Comparison of ENCODE assay signal across 9 mouse cellular contexts in the genomic region with DNA sequence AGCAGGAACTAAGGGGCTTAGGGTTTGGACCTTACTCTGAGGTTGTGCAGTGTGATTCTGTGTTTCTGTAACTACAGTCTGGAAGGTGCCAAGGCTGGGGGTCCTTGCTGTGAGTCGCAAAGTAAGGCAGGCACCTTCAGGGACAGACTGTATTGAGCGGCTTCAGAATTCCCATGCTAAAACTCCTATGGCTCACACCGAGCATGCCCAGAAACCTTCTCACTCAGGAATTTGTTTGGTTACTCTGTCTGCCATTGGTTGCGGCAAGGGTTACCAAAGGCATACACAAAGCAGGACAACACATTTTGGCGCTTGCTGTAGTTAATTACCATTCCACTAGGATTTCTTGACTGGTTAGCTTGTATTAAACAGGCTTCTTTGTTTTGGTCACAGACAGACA. TPM values are rescaled to one million over a fixed set of nuclear protein-coding genes. Genes with fewer than 3 reads are reported as not detected.
DNase-seq lines count a peak whose midpoint lies in the region; ATAC-seq and TF ChIP-seq lines count a peak whose summit lies in the region.
"Had no signal": no experiment of that assay in that cellular context is flagged by ENCODE, and none has a peak within 500 bp of the region (broad histone marks: within the 10 kb centered on the region; RNA-seq: fewer than 3 reads in every experiment).

No protein-coding gene starts in this region.

- peak overlapping the region; percentile 86 for H3K9ac ChIP-seq in heart, embryonic 11.5 days (ENCODE audit: low read depth, low read length)
- peak overlapping the region; percentile 95 for H3K9ac ChIP-seq in MEL (ENCODE audit: control insufficient read depth, low read depth, low read length, poor library complexity, severe bottlenecking)

- TF ChIP-seq CTCF in MEL (IDR thresholded peaks at IDR 0.05 in 2 of 3, conservative IDR thresholded peaks at IDR 0.05 in 1 of 3; ENCODE audit: control insufficient read depth in 1 of 3, insufficient read depth in 1 of 3, low read depth in 2 of 3, low read length in 3 of 3, poor library complexity in 1 of 3, severe bottlenecking in 1 of 3), result no peak

- WGBS in heart, embryonic 11.5 days (ENCODE audit: insufficient replicate concordance), result 17% methylated on average over 5 of the region's 5 CpGs
- WGBS in hindbrain, embryonic 10.5 days, result 12% methylated on average over 5 of the region's 5 CpGs
- 15% methylated on average over 5 of the region's 5 CpGs for WGBS in midbrain, embryonic 10.5 days

- ATAC-seq in heart, embryonic 11.5 days (replicated peaks; ENCODE audit: insufficient number of reproducible peaks, low FRiP score, low TSS enrichment), result no peak
- ATAC-seq: Patski had no signal

- no peak for TF ChIP-seq POLR2A in MEL (IDR thresholded peaks at IDR 0.05; ENCODE audit: control insufficient read depth in 1 of 2, insufficient read depth in 1 of 2, low read depth in 1 of 2, low read length in 2 of 2, poor library complexity in 1 of 2)

- H3K27me3 ChIP-seq in heart, embryonic 11.5 days (ENCODE audit: control insufficient read depth, insufficient read depth, low read length), result no peaks in the 10 kb centered on the region
- H3K27me3 ChIP-seq in MEL (ENCODE audit: control insufficient read depth in 1 of 2, insufficient read depth in 2 of 2, low read length in 2 of 2), result no peaks in the 10 kb centered on the region
- no peaks in the 10 kb centered on the region for H3K27me3 ChIP-seq in hindbrain, embryonic 10.5 days (ENCODE audit: insufficient read depth, poor library complexity, severe bottlenecking)
- no peaks in the 10 kb centered on the region for H3K27me3 ChIP-seq in midbrain, embryonic 10.5 days (ENCODE audit: low read depth, poor library complexity, severe bottlenecking)
- H3K27me3 ChIP-seq: Patski had no signal

- H3K4me1 ChIP-seq in heart, embryonic 11.5 days (ENCODE audit: control insufficient read depth, insufficient read depth, low read length), result peaks cover 62% of the 10 kb centered on the region
- peaks cover 23 to 60% of the 10 kb centered on the region in 2 experiments for H3K4me1 ChIP-seq in MEL (ENCODE audit: control insufficient read depth in 1 of 2, insufficient read depth in 2 of 2, low read length in 2 of 2)
- H3K4me1 ChIP-seq in hindbrain, embryonic 10.5 days (replicated peaks), result peaks cover 64% of the 10 kb centered on the region
- H3K4me1 ChIP-seq in midbrain, embryonic 10.5 days, result peaks cover 54% of the 10 kb centered on the region

- peak overlapping the region; percentile 81 for H3K4me2 ChIP-seq in heart, embryonic 11.5 days

- TF ChIP-seq EP300 in MEL (IDR thresholded peaks at IDR 0.05; ENCODE audit: low read depth in 1 of 2, low read length in 2 of 2), result no peak

- H3K79me2 ChIP-seq in MEL (ENCODE audit: control insufficient read depth, insufficient read depth, low read length, poor library complexity), result peaks cover 24% of the 10 kb centered on the region

- no peak for TF ChIP-seq RAD21 in MEL (IDR thresholded peaks at IDR 0.05; ENCODE audit: low read depth, low read length)

- H3K27ac ChIP-seq in heart, embryonic 11.5 days (ENCODE audit: low read depth, low read length), result peak overlapping the region; percentile 89
- peak overlapping the region; percentile 25 for H3K27ac ChIP-seq in MEL (ENCODE audit: control insufficient read depth, low read depth, low read length)
- H3K27ac ChIP-seq in hindbrain, embryonic 10.5 days, result peak overlapping the region; percentile 95
- H3K27ac ChIP-seq in midbrain, embryonic 10.5 days (replicated peaks), result peak overlapping the region; percentile 97

- no peak for DNase-seq in heart, postnatal 4 days
- DNase-seq in MEL (ENCODE audit: low read depth, low spot score), result no peak
- DNase-seq in hindbrain, embryonic 10.5 days (ENCODE audit: low spot score), result no peak
- DNase-seq in midbrain, embryonic 10.5 days (ENCODE audit: low spot score), result no peak
- DNase-seq in right cerebral cortex, postnatal 14 days, result no peak
- DNase-seq in urinary bladder, postnatal 14 days (ENCODE audit: low spot score), result no peak
- DNase-seq in layer of hippocampus, adult 9-11 months, result no peak

- H3K4me3 ChIP-seq in heart, embryonic 11.5 days (ENCODE audit: low read depth, low read length), result peak overlapping the region; percentile 65
- H3K4me3 ChIP-seq in MEL (ENCODE audit: control insufficient read depth in 1 of 2, insufficient read depth in 1 of 2, low read depth in 2 of 2, low read length in 2 of 2), result peak overlapping the region; percentile 41 to 80
- peak overlapping the region; percentile 73 for H3K4me3 ChIP-seq in hindbrain, embryonic 10.5 days
- peak overlapping the region; percentile 81 for H3K4me3 ChIP-seq in midbrain, embryonic 10.5 days

- H3K36me3 ChIP-seq in heart, embryonic 11.5 days (ENCODE audit: control insufficient read depth, insufficient read depth, low read length), result peaks cover 11% of the 10 kb centered on the region
- peaks cover 0 to 43% of the 10 kb centered on the region in 2 experiments; a peak in 2 of 4 replicates for H3K36me3 ChIP-seq in MEL (ENCODE audit: control insufficient read depth in 1 of 2, insufficient read depth in 2 of 2, low read length in 2 of 2)
- peaks cover 30% of the 10 kb centered on the region for H3K36me3 ChIP-seq in hindbrain, embryonic 10.5 days
- peaks cover 31% of the 10 kb centered on the region for H3K36me3 ChIP-seq in midbrain, embryonic 10.5 days

- no peaks in the 10 kb centered on the region for H3K9me3 ChIP-seq in heart, embryonic 11.5 days (replicated peaks; ENCODE audit: control insufficient read depth, low read length)
- H3K9me3 ChIP-seq in MEL (replicated peaks; ENCODE audit: insufficient read depth, low read length), result no peaks in the 10 kb centered on the region
- no peaks in the 10 kb centered on the region for H3K9me3 ChIP-seq in hindbrain, embryonic 10.5 days
- no peaks in the 10 kb centered on the region for H3K9me3 ChIP-seq in midbrain, embryonic 10.5 days (replicated peaks)

TF ChIP-seq in MEL, 35 proteins besides CTCF, POLR2A, EP300 and RAD21 (continues in another document):
- TF ChIP-seq CHD2 (IDR thresholded peaks at IDR 0.05; ENCODE audit: low read length), result no peak
- TF ChIP-seq SMC3 (IDR thresholded peaks at IDR 0.05; ENCODE audit: low read depth, low read length), result no peak
- TF ChIP-seq POLR2AphosphoS2 (IDR thresholded peaks at IDR 0.05; ENCODE audit: low read length), result no peak
- TF ChIP-seq GABPA (IDR thresholded peaks at IDR 0.05; ENCODE audit: low read depth, low read length), result no peak
- no peak for TF ChIP-seq MXI1 (IDR thresholded peaks at IDR 0.05; ENCODE audit: low read depth, low read length)
- no peak for TF ChIP-seq USF2 (IDR thresholded peaks at IDR 0.05; ENCODE audit: borderline replicate concordance in 1 of 2, insufficient read depth in 1 of 2, low read depth in 1 of 2, low read length in 2 of 2)
- TF ChIP-seq UBTF (IDR thresholded peaks at IDR 0.05; ENCODE audit: borderline replicate concordance, insufficient read depth, low read depth, low read length), result no peak
- TF ChIP-seq NRF1 (IDR thresholded peaks at IDR 0.05; ENCODE audit: insufficient read depth, low read depth, low read length, poor library complexity, severe bottlenecking), result no peak

RNA-seq across cellular contexts. Expression of gene Tk1, which starts 0.3 kb away (rescaled TPM):
- 98.5 and 101 TPM in 2 replicates for polyA plus RNA-seq in heart, embryonic 11.5 days (2014; fragmentation: Nextera tagmentation; extraction: Ambion mirVana)
- total RNA-seq in heart, postnatal 4 days (2021), result 10 to 100 TPM; 93.1 to 99.2 TPM
- total RNA-seq in MEL (2012; rRNA removed), result 171 and 172 TPM in 2 replicates
- polyA plus RNA-seq in MEL (2012; ENCODE audit: insufficient read depth in 1 of 2, insufficient read length in 2 of 2, low read depth in 1 of 2, low replicate concordance in 2 of 2, missing spikeins in 1 of 2), result 100 to 1,000 TPM in 1 of 2 experiments, not detected in 1; 188 TPM
- polyA plus RNA-seq in hindbrain, embryonic 10.5 days (2016; fragmentation: Nextera tagmentation; extraction: Ambion mirVana), result 106 and 132 TPM in 2 replicates
- polyA plus RNA-seq in midbrain, embryonic 10.5 days (2016; fragmentation: Nextera tagmentation; extraction: Ambion mirVana), result 123 and 137 TPM in 2 replicates

RNA-seq across cellular contexts. Expression of gene Afmid, which starts 0.4 kb away (rescaled TPM):
- 13.1 and 14.3 TPM in 2 replicates for polyA plus RNA-seq in heart, embryonic 11.5 days (2014; fragmentation: Nextera tagmentation; extraction: Ambion mirVana)
- total RNA-seq in heart, postnatal 4 days (2021), result 10 to 100 TPM; 15.3 to 15.5 TPM
- total RNA-seq in MEL (2012; rRNA removed), result 3.3 and 3.5 TPM in 2 replicates
- polyA plus RNA-seq in MEL (2012; ENCODE audit: insufficient read depth in 1 of 2, insufficient read length in 2 of 2, low read depth in 1 of 2, low replicate concordance in 2 of 2, missing spikeins in 1 of 2), result 1 to 10 TPM in 1 of 2 experiments, not detected in 1; 3.8 TPM
- 3.8 and 4.0 TPM in 2 replicates for polyA plus RNA-seq in hindbrain, embryonic 10.5 days (2016; fragmentation: Nextera tagmentation; extraction: Ambion mirVana)
- 3.5 TPM in 2 replicates for polyA plus RNA-seq in midbrain, embryonic 10.5 days (2016; fragmentation: Nextera tagmentation; extraction: Ambion mirVana)

RNA-seq across cellular contexts. Expression of gene Gm20708, which starts 16.7 kb away (rescaled TPM):
- polyA plus RNA-seq in heart, embryonic 11.5 days (2014; fragmentation: Nextera tagmentation; extraction: Ambion mirVana), result 0.34 and 0.62 TPM in 2 replicates
- total RNA-seq in heart, postnatal 4 days (2021), result 1 to 10 TPM; 2.7 to 3.5 TPM
- total RNA-seq in MEL (2012; rRNA removed), result 0.46 and 0.85 TPM in 2 replicates
- under 1 TPM in 1 of 2 experiments, not detected in 1; 0.70 TPM for polyA plus RNA-seq in MEL (2012; ENCODE audit: insufficient read depth in 1 of 2, insufficient read length in 2 of 2, low read depth in 1 of 2, low replicate concordance in 2 of 2, missing spikeins in 1 of 2)
- 0.30 and 0.31 TPM in 2 replicates for polyA plus RNA-seq in hindbrain, embryonic 10.5 days (2016; fragmentation: Nextera tagmentation; extraction: Ambion mirVana)
- polyA plus RNA-seq in midbrain, embryonic 10.5 days (2016; fragmentation: Nextera tagmentation; extraction: Ambion mirVana), result 0.14 and 0.58 TPM in 2 replicates

RNA-seq across cellular contexts. Expression of gene Syngr2, which starts 16.7 kb away (rescaled TPM):
- polyA plus RNA-seq in heart, embryonic 11.5 days (2014; fragmentation: Nextera tagmentation; extraction: Ambion mirVana), result 78.7 and 79.2 TPM in 2 replicates
- 10 to 100 TPM; 81.2 to 85.1 TPM for total RNA-seq in heart, postnatal 4 days (2021)
- 160 and 189 TPM in 2 replicates for total RNA-seq in MEL (2012; rRNA removed)
- polyA plus RNA-seq in MEL (2012; ENCODE audit: insufficient read depth in 1 of 2, insufficient read length in 2 of 2, low read depth in 1 of 2, low replicate concordance in 2 of 2, missing spikeins in 1 of 2), result 100 to 1,000 TPM in 1 of 2 experiments, not detected in 1; 384 TPM
- 33.7 and 42.3 TPM in 2 replicates for polyA plus RNA-seq in hindbrain, embryonic 10.5 days (2016; fragmentation: Nextera tagmentation; extraction: Ambion mirVana)
- 36.2 and 39.4 TPM in 2 replicates for polyA plus RNA-seq in midbrain, embryonic 10.5 days (2016; fragmentation: Nextera tagmentation; extraction: Ambion mirVana)

RNA-seq across cellular contexts. Expression of gene Birc5, which starts 22.9 kb away (rescaled TPM):
- polyA plus RNA-seq in heart, embryonic 11.5 days (2014; fragmentation: Nextera tagmentation; extraction: Ambion mirVana), result 256 and 259 TPM in 2 replicates
- total RNA-seq in heart, postnatal 4 days (2021), result 10 to 100 TPM; 63.1 to 69.1 TPM
- 242 and 244 TPM in 2 replicates for total RNA-seq in MEL (2012; rRNA removed)
- 100 to 1,000 TPM in 1 of 2 experiments, not detected in 1; 214 TPM for polyA plus RNA-seq in MEL (2012; ENCODE audit: insufficient read depth in 1 of 2, insufficient read length in 2 of 2, low read depth in 1 of 2, low replicate concordance in 2 of 2, missing spikeins in 1 of 2)
- polyA plus RNA-seq in hindbrain, embryonic 10.5 days (2016; fragmentation: Nextera tagmentation; extraction: Ambion mirVana), result 338 and 392 TPM in 2 replicates
- 373 and 413 TPM in 2 replicates for polyA plus RNA-seq in midbrain, embryonic 10.5 days (2016; fragmentation: Nextera tagmentation; extraction: Ambion mirVana)

Comparison
In these comparisons a context has a peak if more than half of its experiments do, and no peak if none do; other contexts are left out.
1. H3K27ac ChIP-seq: peak in every context shown above with its lines; median percentile 97 in midbrain, embryonic 10.5 days; 95 in hindbrain, embryonic 10.5 days; 89 in heart, embryonic 11.5 days; 25 in MEL.